Mouse (Mus musculus) B cell, adult (primary cell): ENCODE measurements around the gene Hcrt. TPM values are rescaled to one million over a fixed set of nuclear protein-coding genes. Genes with fewer than 3 reads are reported as not detected.

Source experiments
- total RNA-seq: library from RNA; stranded (reverse); gene quantifications from 4 replicates; pipeline ENCODE4 v1.2.4, GENCODE M21; 2023; ENCODE audit not compliant: inconsistent age

The Hcrt gene
- not detected in 4 replicates for total RNA-seq

DNA sequence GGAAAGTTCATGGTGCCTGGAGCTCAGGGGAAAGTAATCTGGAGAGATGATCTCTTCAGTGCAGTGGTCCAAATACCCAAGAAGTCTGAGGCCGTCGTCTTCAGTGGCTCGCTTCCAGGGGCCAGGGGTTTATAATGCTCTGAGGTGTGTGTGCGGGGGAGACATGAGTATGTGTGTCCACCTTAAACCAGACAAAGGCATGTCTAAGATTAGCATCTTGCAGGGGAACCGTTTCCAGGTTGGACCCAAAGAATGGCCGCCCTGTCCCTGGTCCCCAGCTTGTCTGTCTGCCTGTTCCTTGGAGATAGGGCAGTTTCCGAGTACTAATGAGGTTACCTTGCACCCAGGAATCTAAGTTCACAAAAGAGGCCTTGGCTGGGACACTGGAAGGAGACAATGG lies at the start of gene Hcrt:
Gene Hcrt, minus strand, starts transcription at position 101 of the 400 bp plus-strand sequence.

DNA sequence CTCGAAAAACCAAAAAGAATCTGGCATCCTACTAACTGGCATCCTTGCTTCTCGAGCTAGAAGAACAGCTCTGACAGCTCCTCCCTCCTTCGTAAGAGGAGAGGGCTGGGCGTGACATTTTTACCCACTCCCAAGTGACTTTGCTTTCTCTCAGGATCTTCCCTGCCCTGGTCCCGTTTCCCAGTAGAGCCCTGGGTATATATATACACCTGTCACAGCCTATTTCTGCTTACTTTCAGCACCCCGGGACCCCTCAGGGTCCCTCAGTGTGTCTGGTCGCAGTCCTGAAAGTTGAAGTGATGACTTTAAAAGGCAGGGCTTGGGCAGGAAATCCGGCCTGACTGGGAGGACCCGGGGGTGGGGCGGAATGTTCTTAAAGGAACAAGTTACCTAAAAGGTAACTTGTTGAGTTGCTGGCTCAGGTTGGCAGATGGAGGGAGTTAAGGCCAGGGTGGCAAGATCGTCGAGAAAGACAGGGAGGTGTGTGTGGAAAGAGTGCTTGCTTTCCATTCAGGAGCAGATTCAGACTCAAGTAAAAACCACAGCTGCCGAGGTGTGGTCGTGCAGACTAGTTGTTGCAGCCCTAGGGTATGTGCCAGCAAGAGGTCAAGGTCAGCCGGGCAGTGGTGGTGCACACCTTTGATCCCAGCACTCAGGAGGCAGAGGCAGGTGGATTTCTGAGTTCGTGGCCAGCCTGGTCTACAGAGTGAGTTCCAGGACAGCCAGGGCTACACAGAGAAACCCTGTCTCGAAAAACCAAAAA lies 8.1 kb upstream of the Hcrt start, which contains the start of gene Ghdc:
Gene Ghdc, minus strand, starts transcription at position 312 of the 763 bp plus-strand sequence.

DNA sequence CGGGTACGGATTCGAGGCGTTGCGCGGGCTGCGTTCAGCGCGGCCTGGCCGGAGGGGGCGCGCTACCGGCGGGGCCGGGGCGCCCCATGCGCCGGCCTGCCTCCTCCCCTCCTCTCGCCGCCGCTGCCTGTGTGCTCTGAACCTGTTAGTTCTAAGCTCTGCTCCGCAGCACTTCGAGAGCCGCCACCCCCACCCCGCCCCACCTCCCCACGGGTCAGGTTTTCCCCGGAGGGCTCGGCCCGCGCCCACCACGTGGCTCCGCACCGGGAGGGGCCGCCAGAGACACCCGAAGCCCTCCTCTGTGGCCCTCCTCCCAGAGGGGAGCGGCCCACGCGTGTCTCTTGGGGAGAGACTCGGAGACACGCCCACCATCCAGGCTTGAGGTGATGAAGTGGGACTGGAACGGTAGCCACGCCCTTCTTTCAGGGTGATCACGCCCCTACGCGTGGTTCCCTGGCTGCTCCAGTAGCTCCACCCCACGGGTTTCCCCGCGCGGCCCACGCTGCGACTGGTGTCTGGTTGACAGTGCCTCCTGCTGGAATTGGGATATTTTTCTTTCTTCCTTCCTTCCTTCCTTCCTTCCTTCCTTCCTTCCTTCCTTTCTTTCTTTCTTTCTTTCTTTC lies 3.0 kb downstream of the Hcrt start, which contains the start of gene Kcnh4:
Gene Kcnh4, minus strand, starts transcription at position 332 of the 623 bp plus-strand sequence.

DNA sequence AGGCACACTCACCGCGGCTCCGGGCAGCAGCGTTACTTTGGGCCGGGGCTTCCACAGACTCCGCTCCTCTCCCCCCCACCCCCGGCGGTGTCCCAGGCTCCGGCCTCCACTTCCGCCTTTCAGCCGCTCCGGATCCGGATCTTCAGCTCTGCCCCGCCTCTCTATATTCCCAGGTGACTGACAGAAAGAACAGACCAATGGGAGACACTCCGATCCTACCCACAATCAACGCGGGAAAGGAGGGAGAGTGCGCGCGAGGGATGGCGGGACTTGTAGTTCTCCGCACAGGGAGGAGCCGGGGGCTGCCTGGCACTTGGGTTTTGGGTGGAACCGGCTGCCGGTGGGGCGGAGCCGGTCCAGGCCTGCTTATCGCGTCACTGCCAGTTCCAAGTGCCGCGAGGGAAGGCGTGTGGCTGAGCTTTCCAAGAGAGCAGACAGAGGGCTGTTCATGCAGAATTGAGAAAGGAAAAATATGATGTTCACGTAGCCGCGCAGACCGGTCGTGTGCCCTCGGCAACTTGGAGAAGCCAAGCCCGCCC lies 24.6 kb downstream of the Hcrt start, which contains the start of gene Rab5c:
Gene Rab5c, minus strand, starts transcription at position 150 of the 539 bp plus-strand sequence.

DNA sequence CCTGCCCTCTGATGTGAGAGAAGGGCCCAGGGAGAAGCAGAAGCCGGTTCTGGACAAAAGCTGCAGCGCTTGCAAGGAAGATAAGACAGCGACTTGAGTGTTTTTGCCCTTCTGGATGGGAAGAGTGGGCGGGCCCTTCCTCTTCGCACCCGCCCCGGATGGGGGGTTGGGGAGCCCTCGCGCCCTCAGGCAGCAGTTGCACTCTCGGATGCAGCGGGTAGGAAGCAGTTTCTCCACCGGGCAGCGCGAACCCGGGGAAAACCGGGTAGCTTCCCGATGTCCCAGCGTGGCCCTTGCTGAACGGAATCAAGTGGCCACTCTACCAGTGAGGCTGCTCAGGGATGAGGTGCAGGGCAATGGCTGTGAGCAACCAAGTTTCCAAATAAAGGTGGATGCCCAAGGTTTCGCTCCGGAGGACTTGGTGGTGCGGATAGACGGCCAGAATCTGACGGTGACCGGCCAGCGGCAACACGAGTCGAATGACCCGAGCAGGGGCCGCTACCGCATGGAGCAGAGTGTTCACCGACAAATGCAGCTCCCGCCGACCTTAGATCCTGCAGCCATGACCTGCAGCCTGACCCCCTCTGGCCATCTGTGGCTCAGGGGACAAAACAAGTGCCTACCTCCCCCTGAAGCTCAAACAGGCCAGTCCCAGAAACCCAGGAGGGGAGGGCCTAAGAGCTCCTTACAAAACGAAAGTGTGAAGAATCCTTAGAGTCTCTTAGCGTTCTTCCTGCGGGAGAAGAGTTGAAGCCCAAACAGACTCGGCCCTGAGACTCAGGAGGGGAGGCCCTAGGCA lies 48.8 kb downstream of the Hcrt start, which contains the start of gene Hspb9:
Gene Hspb9, plus strand, starts transcription at position 116 of the 799 bp plus-strand sequence.

DNA sequence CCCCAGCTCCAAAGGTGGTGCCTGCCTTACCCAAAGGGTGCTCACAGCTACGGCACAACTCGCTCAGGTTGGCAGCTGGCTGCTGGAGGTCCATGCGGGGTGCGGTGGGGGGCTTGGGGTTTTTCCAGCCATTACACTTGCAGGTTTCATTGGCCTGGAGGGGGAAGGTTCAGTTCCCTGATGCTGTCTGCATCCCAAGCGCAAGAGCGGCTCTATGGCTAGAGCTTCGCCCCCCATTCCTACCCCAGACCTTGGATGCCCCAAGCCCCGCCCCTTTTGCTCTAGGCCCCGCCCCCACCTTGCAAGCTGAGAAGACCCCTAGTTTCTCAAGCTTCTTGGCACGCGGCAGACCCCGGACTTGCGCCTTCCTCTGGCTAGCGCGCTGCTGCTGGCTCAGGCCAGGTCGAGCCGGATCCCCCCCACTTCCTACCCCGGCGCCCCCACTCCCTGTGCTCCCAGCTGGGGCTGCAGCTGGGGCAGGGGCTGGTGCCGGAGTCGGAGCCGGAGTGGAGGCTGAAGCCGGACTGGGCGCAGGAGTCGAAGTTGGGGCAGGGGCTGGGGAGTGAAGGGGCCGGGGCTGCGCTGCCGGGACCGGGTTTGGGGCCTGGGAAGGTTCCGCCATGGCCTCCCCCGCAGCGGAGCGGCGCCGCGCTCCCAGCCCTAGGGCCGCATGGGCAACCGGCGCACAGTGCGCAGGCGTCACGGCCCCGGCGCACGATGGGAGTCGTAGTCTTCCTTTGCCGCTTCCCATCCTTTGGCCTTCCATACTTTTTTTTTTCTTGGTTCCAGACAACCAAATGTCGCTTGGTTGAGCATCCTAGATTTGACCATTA lies 50.7 kb downstream of the Hcrt start, which contains the start of gene Kat2a:
Gene Kat2a, minus strand, starts transcription at position 683 of the 833 bp plus-strand sequence.

Other genes starting within 250 kb of the Hcrt start
- gene Acly, start 234.9 kb downstream of the Hcrt start, total RNA-seq = 158 to 172 TPM (median 161 TPM) in 4 replicates
- gene Ttc25, start 217.3 kb downstream of the Hcrt start, total RNA-seq = 0.32 to 0.51 TPM (median 0.39 TPM) in 3 of 4 replicates, not detected in the other
- gene Cnp, start 188.0 kb downstream of the Hcrt start, total RNA-seq = 182 to 196 TPM (median 187 TPM) in 4 replicates
- gene Nkiras2, start 143.7 kb downstream of the Hcrt start, total RNA-seq = 24.9 to 30.3 TPM (median 26.3 TPM) in 4 replicates
- gene Dnajc7, start 142.8 kb downstream of the Hcrt start, total RNA-seq = 460 to 496 TPM (median 474 TPM) in 4 replicates
- gene Zfp385c, start 70.5 kb downstream of the Hcrt start, total RNA-seq = 0.24 TPM in 1 of 4 replicates, not detected in the others
- gene Dhx58, start 58.7 kb downstream of the Hcrt start, total RNA-seq = 18.4 to 28.4 TPM (median 20.7 TPM) in 4 replicates
- 37.4 to 42.8 TPM (median 40.6 TPM) in 4 replicates for gene Kat2a, start 50.5 kb downstream of the Hcrt start, total RNA-seq
- gene Hspb9, start 49.1 kb downstream of the Hcrt start, total RNA-seq = not detected in 4 replicates
- 128 to 135 TPM (median 134 TPM) in 4 replicates for gene Rab5c, start 24.7 kb downstream of the Hcrt start, total RNA-seq
- 6.4 to 8.3 TPM (median 6.9 TPM) in 4 replicates for gene Kcnh4, start 3.0 kb downstream of the Hcrt start, total RNA-seq
- 17.9 to 27.2 TPM (median 20.3 TPM) in 4 replicates for gene Ghdc, start 8.0 kb upstream of the Hcrt start, total RNA-seq
- 63.3 to 74.4 TPM (median 69.7 TPM) in 4 replicates for gene Stat5b, start 87.8 kb upstream of the Hcrt start, total RNA-seq
- gene Stat5a, start 96.4 kb upstream of the Hcrt start, total RNA-seq = 38.6 to 43.6 TPM (median 41.8 TPM) in 4 replicates
- 235 to 266 TPM (median 245 TPM) in 4 replicates for gene Stat3, start 176.6 kb upstream of the Hcrt start, total RNA-seq
- gene Cavin1, start 208.0 kb upstream of the Hcrt start, total RNA-seq = 0.30 to 0.61 TPM (median 0.59 TPM) in 4 replicates
- 71.3 to 92.3 TPM (median 79.0 TPM) in 4 replicates for gene Atp6v0a1, start 246.5 kb upstream of the Hcrt start, total RNA-seq